Mouse (Mus musculus) midbrain, embryonic 13.5 days (tissue): ENCODE measurements around the gene Amigo3. TPM values are rescaled to one million over a fixed set of nuclear protein-coding genes. Genes with fewer than 3 reads are reported as not detected.

Experiments used
- ATAC-seq: fragments of 200-750 bp; cut with Nextera tagmentation; 2 replicates; pipeline ENCODE4 v1.8.0; 2017; ENCODE audit warnings: mild to moderate bottlenecking, moderate TSS enrichment, moderate library complexity
- H3K27ac ChIP-seq: fragments of 300-500 bp; sonication (generic); 2 replicates; pipeline ENCODE4 v1.5.1; 2015; ENCODE audit warnings: inconsistent platforms, mild to moderate bottlenecking, moderate library complexity
- H3K27me3 ChIP-seq: fragments of 300-500 bp; sonication (generic); 2 replicates; pipeline ENCODE4 v1.6.1; 2015; ENCODE audit warnings: mild to moderate bottlenecking, inconsistent platforms
- H3K36me3 ChIP-seq: fragments of 300-500 bp; sonication (generic); 2 replicates; pipeline ENCODE4 v1.6.1; 2015; ENCODE audit warnings: mild to moderate bottlenecking, inconsistent platforms
- H3K4me1 ChIP-seq: fragments of 300-500 bp; sonication (generic); replicated peaks from 2 replicates; pipeline ENCODE4 v1.6.1; 2015; ENCODE audit warnings: inconsistent platforms
- H3K4me2 ChIP-seq: fragments of 300-500 bp; sonication (generic); replicated peaks from 2 replicates; pipeline ENCODE4 v1.6.1; 2015; ENCODE audit warnings: moderate library complexity, mild to moderate bottlenecking, inconsistent platforms
- H3K4me3 ChIP-seq: fragments of 300-500 bp; sonication (generic); replicated peaks from 2 replicates; pipeline ENCODE4 v1.5.1; 2015; ENCODE audit warnings: mild to moderate bottlenecking, inconsistent platforms
- H3K9ac ChIP-seq: fragments of 300-500 bp; sonication (generic); replicated peaks from 2 replicates; pipeline ENCODE4 v1.6.1; 2015; ENCODE audit warnings: mild to moderate bottlenecking, inconsistent platforms
- H3K9me3 ChIP-seq: fragments of 300-500 bp; sonication (generic); 2 replicates; pipeline ENCODE4 v1.6.1; 2016; ENCODE audit warnings: mild to moderate bottlenecking, inconsistent platforms
- WGBS: fragments of 180-500 bp; shearing (Covaris S2); methylation state at CpG from one replicate; pipeline ENCODE4 v1.1.7; 2015; 5-methylcytosine and 5-hydroxymethylcytosine counted together
- polyA plus RNA-seq: library from polyadenylated mRNA; unstranded; fragments of >200 nt; fragmentation: Nextera tagmentation; extraction: Ambion mirVana; gene quantifications from 2 replicates; pipeline ENCODE4 v1.2.1, GENCODE M21; 2015

Gene Amigo3
- polyA plus RNA-seq, 1 experiment from 2014 or later = 3.0 TPM

GRCm38 (mm10) chr9:108069529-108069928 lies 16.6 kb downstream of the Amigo3 start:
- H3K27me3 ChIP-seq = no peaks in the 10 kb centered on the region
- H3K9me3 ChIP-seq = no peaks in the 10 kb centered on the region
- no peak overlapping the region for H3K27ac ChIP-seq
- no peak overlapping the region for H3K9ac ChIP-seq
- H3K36me3 ChIP-seq = peaks cover 44% of the 10 kb centered on the region
- ATAC-seq = no peak
- peaks cover 8% of the 10 kb centered on the region; the same call in 1 of the 2 replicates for H3K4me1 ChIP-seq
- WGBS = 88% methylated on average over 7 of the region's 7 CpGs
- H3K4me2 ChIP-seq = no peak overlapping the region
- no peak overlapping the region for H3K4me3 ChIP-seq

DNA sequence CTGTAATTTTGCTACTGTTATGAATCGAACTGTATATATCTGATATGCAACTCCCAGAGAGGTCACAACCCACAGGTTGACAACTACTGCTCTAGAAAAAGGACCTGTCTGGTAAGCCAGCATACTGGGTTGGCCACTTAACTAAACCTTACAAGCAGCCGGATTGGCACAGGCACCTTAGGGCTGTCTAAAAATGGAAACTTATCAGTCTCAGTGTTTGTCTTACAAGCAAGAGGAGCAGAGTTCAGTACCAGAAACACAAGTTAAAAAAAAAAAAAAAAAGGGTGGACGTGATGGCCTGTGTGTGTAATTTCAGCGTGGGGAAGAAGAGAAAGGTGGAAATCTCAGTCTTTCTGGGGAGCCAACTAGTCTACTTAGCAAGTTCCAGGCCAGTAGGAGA lies 18.8 kb downstream of the Amigo3 start:
- Histone ChIP-seq H3K4me2 (no peak overlapping the region), H3K27ac (no peak overlapping the region), H3K4me1 (peaks cover 8% of the 10 kb centered on the region; the same call in 1 of the 2 replicates), H3K4me3 (no peak overlapping the region), H3K9ac (no peak overlapping the region), H3K9me3 (no peaks in the 10 kb centered on the region), H3K27me3 (no peaks in the 10 kb centered on the region), H3K36me3 (peaks cover 28% of the 10 kb centered on the region)
- ATAC-seq = no peak
- whole genome bisulfite sequencing = 90% methylated on average over 4 of the region's 4 CpGs

GRCm38 (mm10) chr9:108072481-108072924 lies 19.5 kb downstream of the Amigo3 start:
- Histone ChIP-seq H3K9me3 (no peaks in the 10 kb centered on the region), H3K27ac (no peak overlapping the region), H3K4me1 (peaks cover 8% of the 10 kb centered on the region; the same call in 1 of the 2 replicates), H3K9ac (0 out of 2 replicates have a peak overlapping the region, but pooled peaks have one; percentile 14), H3K4me3 (no peak overlapping the region), H3K4me2 (no peak overlapping the region), H3K27me3 (no peaks in the 10 kb centered on the region), H3K36me3 (peaks cover 27% of the 10 kb centered on the region)
- no peak for ATAC-seq
- WGBS = 62% methylated on average over 9 of the region's 9 CpGs

- ATAC-seq = no peak
- Histone ChIP-seq H3K9ac (0 out of 2 replicates have a peak overlapping the region, but pooled peaks have one; percentile 0), H3K4me3 (no peak overlapping the region), H3K9me3 (no peaks in the 10 kb centered on the region), H3K4me2 (no peak overlapping the region), H3K36me3 (peaks cover 27% of the 10 kb centered on the region), H3K4me1 (peaks cover 13% of the 10 kb centered on the region), H3K27ac (no peak overlapping the region), H3K27me3 (no peaks in the 10 kb centered on the region)
- 59% methylated on average over 7 of the region's 7 CpGs for WGBS
These were observed 20.4 kb downstream of the Amigo3 start for GRCm38 (mm10) chr9:108073141-108073930.

DNA sequence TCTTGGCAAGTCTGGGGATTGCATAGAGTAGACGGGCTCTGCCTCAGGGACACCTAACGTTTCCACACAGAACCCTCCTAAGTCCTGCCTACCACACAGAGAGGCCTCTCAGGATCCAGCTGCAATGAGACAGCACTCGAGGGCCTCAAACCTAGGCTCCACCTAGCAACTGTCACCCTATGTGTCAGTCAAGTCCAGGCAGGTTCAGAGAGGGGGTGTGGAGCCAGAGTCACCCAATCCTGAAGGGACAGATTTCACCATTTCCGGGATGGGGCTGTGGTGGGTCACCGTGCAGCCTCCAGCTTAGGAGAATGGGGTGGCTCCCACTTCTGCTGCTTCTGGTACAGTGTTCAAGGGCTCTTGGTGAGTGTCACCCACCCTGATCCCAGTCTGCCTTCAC lies 27.2 kb downstream of the Amigo3 start, which contains the start of gene Mst1:
Gene Mst1 (plus strand): TSS at position 269 of the 400 bp plus-strand sequence.
- peaks cover 25% of the 10 kb centered on the region for H3K4me1 ChIP-seq
- peaks cover 43% of the 10 kb centered on the region for H3K27me3 ChIP-seq
- 76% methylated on average over 5 of the region's 5 CpGs for WGBS
- ATAC-seq = no peak
- peak within 1 kb of the TSS; percentile 99 for H3K9ac ChIP-seq
- H3K27ac ChIP-seq = no peak within 1 kb of the TSS; the same call in 1 of the 2 replicates
- peak within 1 kb of the TSS; percentile 91 for H3K4me3 ChIP-seq
- H3K4me2 ChIP-seq = peak within 1 kb of the TSS; percentile 95
- peaks cover 16% of the 10 kb centered on the region for H3K36me3 ChIP-seq
- no peaks in the 10 kb centered on the region for H3K9me3 ChIP-seq

DNA sequence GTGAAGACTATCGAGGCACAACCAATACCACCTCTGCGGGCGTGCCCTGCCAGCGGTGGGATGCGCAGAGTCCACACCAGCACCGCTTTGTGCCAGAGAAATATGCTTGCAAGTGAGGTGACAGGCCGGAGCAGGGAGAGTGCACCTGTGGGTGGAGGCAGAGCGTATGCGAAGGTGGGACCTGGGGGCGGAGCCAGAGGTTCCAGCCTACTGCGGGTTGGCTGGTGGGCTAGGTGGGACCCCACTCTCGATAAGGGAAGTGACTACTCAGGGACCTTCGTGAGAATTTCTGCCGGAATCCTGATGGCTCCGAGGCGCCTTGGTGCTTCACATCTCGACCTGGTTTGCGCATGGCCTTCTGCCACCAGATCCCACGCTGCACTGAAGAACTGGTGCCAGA lies 29.6 kb downstream of the Amigo3 start:
- Histone ChIP-seq H3K27me3 (peaks cover 43% of the 10 kb centered on the region), H3K4me3 (0 out of 2 replicates have a peak overlapping the region, but pooled peaks have one; percentile 3), H3K4me2 (0 out of 2 replicates have a peak overlapping the region, but pooled peaks have one; percentile 10), H3K9me3 (no peaks in the 10 kb centered on the region), H3K36me3 (peaks cover 40% of the 10 kb centered on the region), H3K4me1 (peaks cover 25% of the 10 kb centered on the region), H3K9ac (peak overlapping the region; percentile 14; the same call in 1 of the 2 replicates), H3K27ac (no peak overlapping the region)
- WGBS = 9% methylated on average over 19 of the region's 19 CpGs
- ATAC-seq = no peak

- no peak for ATAC-seq
- Histone ChIP-seq H3K36me3 (peaks cover 45% of the 10 kb centered on the region), H3K27me3 (peaks cover 43% of the 10 kb centered on the region), H3K4me3 (0 out of 2 replicates have a peak within 1 kb of the TSS, but pooled peaks have one; percentile 3), H3K27ac (no peak within 1 kb of the TSS), H3K4me1 (peaks cover 21% of the 10 kb centered on the region), H3K9ac (peak within 1 kb of the TSS; percentile 14; the same call in 1 of the 2 replicates), H3K4me2 (0 out of 2 replicates have a peak within 1 kb of the TSS, but pooled peaks have one; percentile 10), H3K9me3 (no peaks in the 10 kb centered on the region)
- 32% methylated on average over 12 of the region's 12 CpGs for WGBS
These were observed 30.1 kb downstream of the Amigo3 start, which contains the start of gene Rnf123 for GRCm38 (mm10) chr9:108082988-108083431. Gene Rnf123 (minus strand): TSS chr9:108083346.

GRCm38 (mm10) chr9:108083561-108083960 lies 30.6 kb downstream of the Amigo3 start:
- no peak for ATAC-seq
- no peak overlapping the region for H3K9ac ChIP-seq
- H3K27me3 ChIP-seq = peaks cover 43% of the 10 kb centered on the region
- peaks cover 15% of the 10 kb centered on the region for H3K4me1 ChIP-seq
- 84% methylated on average over 6 of the region's 6 CpGs for WGBS
- H3K36me3 ChIP-seq = peaks cover 50% of the 10 kb centered on the region
- H3K4me2 ChIP-seq = no peak overlapping the region
- no peak overlapping the region for H3K4me3 ChIP-seq
- no peaks in the 10 kb centered on the region for H3K9me3 ChIP-seq
- H3K27ac ChIP-seq = no peak overlapping the region

DNA sequence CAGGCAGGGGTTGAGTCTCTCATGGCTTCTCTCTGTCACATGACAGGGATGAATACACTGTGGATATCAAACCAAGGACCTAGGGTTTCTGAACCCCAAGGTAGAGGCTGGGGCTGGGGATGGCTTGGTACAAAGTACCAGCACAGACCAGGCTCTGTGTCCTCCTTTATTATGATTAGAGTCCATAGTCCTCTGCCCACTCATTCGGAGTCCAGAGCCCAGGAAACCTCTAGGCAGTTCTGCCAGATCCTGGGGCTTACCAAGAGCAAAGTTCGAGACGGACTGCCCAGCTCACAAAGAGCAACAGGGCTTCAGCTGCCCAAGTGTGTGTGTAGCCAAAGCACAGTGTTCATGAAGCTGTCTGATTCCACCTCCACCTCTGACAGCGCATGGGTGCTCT lies 32.3 kb downstream of the Amigo3 start:
- 95% methylated on average over 4 of the region's 4 CpGs for WGBS
- Histone ChIP-seq H3K27me3 (peaks cover 43% of the 10 kb centered on the region), H3K4me2 (no peak overlapping the region), H3K36me3 (peaks cover 67% of the 10 kb centered on the region), H3K9me3 (no peaks in the 10 kb centered on the region), H3K27ac (no peak overlapping the region), H3K4me3 (no peak overlapping the region), H3K9ac (no peak overlapping the region), H3K4me1 (peaks cover 6% of the 10 kb centered on the region; the same call in 1 of the 2 replicates)
- no peak for ATAC-seq

DNA sequence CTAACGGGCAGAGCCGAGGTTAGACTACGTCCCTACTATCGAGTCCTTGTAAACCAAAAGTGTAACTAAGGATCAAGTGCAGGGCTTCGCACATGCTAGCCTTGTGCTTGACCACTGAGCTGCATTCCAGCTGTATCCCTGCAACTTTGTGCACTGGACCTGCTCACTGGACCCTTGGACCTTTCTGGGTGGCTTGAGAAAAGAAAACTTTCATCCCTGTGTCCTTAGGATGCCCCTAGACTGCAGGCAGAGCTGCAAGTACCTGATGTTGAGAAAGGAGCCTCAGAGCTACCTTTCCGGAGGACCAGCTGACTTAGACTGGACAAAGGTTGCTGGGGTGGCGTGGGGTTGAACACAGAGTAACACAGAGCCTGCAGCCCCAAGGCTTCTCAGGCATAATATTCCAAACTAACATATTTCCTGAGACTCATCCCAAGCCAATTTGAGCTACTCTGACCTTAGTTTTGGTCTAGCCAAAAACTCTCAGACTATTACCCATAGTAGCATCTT lies 37.7 kb downstream of the Amigo3 start:
- no peak overlapping the region for H3K27ac ChIP-seq
- no peaks in the 10 kb centered on the region for H3K9me3 ChIP-seq
- no peak overlapping the region for H3K9ac ChIP-seq
- WGBS = 95% methylated on average over 7 of the region's 7 CpGs
- H3K4me2 ChIP-seq = no peak overlapping the region
- H3K36me3 ChIP-seq = peaks cover 73% of the 10 kb centered on the region
- no peak overlapping the region for H3K4me3 ChIP-seq
- no peaks in the 10 kb centered on the region for H3K27me3 ChIP-seq
- no peak for ATAC-seq
- H3K4me1 ChIP-seq = peaks cover 22% of the 10 kb centered on the region

- Histone ChIP-seq H3K4me3 (peak overlapping the region; percentile 59), H3K9me3 (no peaks in the 10 kb centered on the region), H3K4me2 (peak overlapping the region; percentile 93), H3K4me1 (peaks cover 27% of the 10 kb centered on the region), H3K36me3 (peaks cover 44% of the 10 kb centered on the region), H3K27me3 (no peaks in the 10 kb centered on the region), H3K27ac (no peak overlapping the region), H3K9ac (peak overlapping the region; percentile 70)
- ATAC-seq = 0 out of 2 replicates have a peak, but pooled peaks have one; percentile 1
- 76% methylated on average over 10 of the region's 10 CpGs for WGBS
These were observed 40.6 kb downstream of the Amigo3 start for GRCm38 (mm10) chr9:108093586-108093985.
